Mouse (Mus musculus) limb, embryonic 11.5 days (tissue): ENCODE results near the gene Zkscan8. TPM values are rescaled to one million over a fixed set of nuclear protein-coding genes. Genes with fewer than 3 reads are reported as not detected.

Source experiments
- ATAC-seq: fragments of 200-750 bp; cut with Nextera tagmentation; 2 replicates; pipeline ENCODE4 v1.8.0; 2017; ENCODE audit warnings: low read depth; ENCODE audit not compliant: insufficient number of reproducible peaks, low FRiP score, low TSS enrichment
- DNase-seq: peaks from one replicate; pipeline ENCODE4 v3.0.0-alpha.2; 2015; ENCODE audit warnings: low spot score
- H3K27ac ChIP-seq: fragments of 300-500 bp; sonication (generic); replicated peaks from 2 replicates; pipeline ENCODE4 v1.5.1; 2014; ENCODE audit warnings: low read depth, mild to moderate bottlenecking, low read length
- H3K27me3 ChIP-seq: fragments of 300-500 bp; sonication (generic); 2 replicates; pipeline ENCODE4 v1.6.1; 2014; ENCODE audit warnings: mild to moderate bottlenecking, low read length, mixed read lengths; ENCODE audit not compliant: control insufficient read depth, insufficient read depth
- H3K36me3 ChIP-seq: fragments of 300-500 bp; sonication (generic); 2 replicates; pipeline ENCODE4 v1.6.1; 2014; ENCODE audit warnings: mild to moderate bottlenecking, low read length, moderate library complexity, mixed read lengths; ENCODE audit not compliant: control insufficient read depth, insufficient read depth
- H3K4me1 ChIP-seq: fragments of 300-500 bp; sonication (generic); 2 replicates; pipeline ENCODE4 v1.6.1; 2014; ENCODE audit warnings: low read length, mixed read lengths; ENCODE audit not compliant: control insufficient read depth, insufficient read depth
- H3K4me2 ChIP-seq: fragments of 300-500 bp; sonication (generic); 2 replicates; pipeline ENCODE4 v1.6.1; 2014; ENCODE audit warnings: low read depth, mild to moderate bottlenecking, moderate library complexity; ENCODE audit not compliant: severe bottlenecking
- H3K4me3 ChIP-seq: fragments of 300-500 bp; sonication (generic); 2 replicates; pipeline ENCODE4 v1.5.1; 2014; ENCODE audit warnings: low read depth, low read length
- H3K9ac ChIP-seq: fragments of 300-500 bp; sonication (generic); 2 replicates; pipeline ENCODE4 v1.6.1; 2014; ENCODE audit warnings: mild to moderate bottlenecking, low read length
- H3K9me3 ChIP-seq: fragments of 300-500 bp; sonication (generic); 2 replicates; pipeline ENCODE4 v1.6.1; 2016; ENCODE audit warnings: low read length; ENCODE audit not compliant: control insufficient read depth
- WGBS: fragments of 180-500 bp; shearing (Covaris S2); extraction: QIAGEN DNeasy Blood & Tissue Kit; methylation state at CpG from one replicate; pipeline ENCODE4 v1.1.7; 2014; 5-methylcytosine and 5-hydroxymethylcytosine counted together
- polyA plus RNA-seq: library from polyadenylated mRNA; unstranded; fragments of >200 nt; fragmentation: Nextera tagmentation; extraction: Ambion mirVana; gene quantifications from 2 replicates; pipeline ENCODE4 v1.2.1, GENCODE M21; 2014

The Zkscan8 gene
- 9.6 and 13.1 TPM in 2 replicates for polyA plus RNA-seq

DNA sequence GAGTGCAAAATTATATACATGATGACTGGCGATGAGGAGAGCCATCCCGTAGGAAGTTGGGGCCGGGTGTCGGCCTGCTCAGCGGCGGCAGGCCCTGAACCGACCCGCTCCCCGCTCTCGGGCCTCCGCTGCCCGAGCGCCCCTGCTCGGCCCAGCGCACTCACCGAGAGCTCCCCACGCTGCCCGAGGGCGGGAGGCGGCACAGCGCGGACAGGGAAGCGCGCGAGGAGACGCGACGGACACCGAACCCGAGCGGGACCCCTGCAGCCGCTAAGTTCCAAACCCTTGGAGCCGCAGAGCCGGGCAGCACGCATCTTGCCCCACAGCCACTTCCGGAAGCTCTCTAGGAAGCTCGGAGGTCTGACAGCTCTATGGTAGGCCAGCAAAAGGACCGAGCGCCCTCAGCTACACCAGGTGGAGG lies at the start of gene Zkscan8:
Zkscan8 (minus strand) TSS at position 340 of the 421 bp plus-strand sequence.
- Histone ChIP-seq H3K36me3 (no peaks in the 10 kb centered on the region), H3K4me3 (peak within 1 kb of the TSS; percentile 77), H3K27me3 (no peaks in the 10 kb centered on the region), H3K9me3 (no peaks in the 10 kb centered on the region), H3K4me2 (peak within 1 kb of the TSS; percentile 44), H3K4me1 (no peaks in the 10 kb centered on the region), H3K9ac (peak within 1 kb of the TSS; percentile 99), H3K27ac (peak within 1 kb of the TSS; percentile 94)
- ATAC-seq (peak; percentile 96), DNase-seq (peak; percentile 92)
- WGBS = 0% methylated on average over 39 of the region's 39 CpGs

DNA sequence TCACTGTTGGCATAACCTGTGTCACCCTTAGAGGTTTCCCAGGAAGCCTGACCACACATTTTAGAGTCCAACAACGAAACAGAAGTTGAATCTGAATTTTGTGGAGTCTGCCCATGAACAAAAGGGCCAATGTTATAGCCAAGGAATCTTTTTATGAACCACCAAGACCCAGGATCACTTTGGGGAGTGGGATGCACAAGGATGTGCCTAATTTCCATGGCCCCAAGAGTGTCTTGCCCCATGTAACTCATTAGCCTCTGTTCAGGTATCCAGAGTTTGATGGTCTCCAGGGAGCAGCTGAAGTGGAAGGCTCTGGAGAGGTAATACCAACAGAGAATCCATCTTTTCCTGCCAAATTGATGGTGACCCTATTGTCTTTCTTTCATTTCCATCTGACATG lies 28.9 kb upstream of the Zkscan8 start, which contains the start of gene Olfr1535:
Olfr1535 (minus strand) TSS at position 101 of the 400 bp plus-strand sequence.
- Histone ChIP-seq H3K4me2 (no peak within 1 kb of the TSS), H3K27ac (no peak within 1 kb of the TSS), H3K4me3 (no peak within 1 kb of the TSS), H3K4me1 (no peaks in the 10 kb centered on the region), H3K9ac (no peak within 1 kb of the TSS), H3K36me3 (no peaks in the 10 kb centered on the region), H3K27me3 (no peaks in the 10 kb centered on the region), H3K9me3 (no peaks in the 10 kb centered on the region)
- 63% methylated on average over 1 of the region's 1 CpGs for WGBS
- ATAC-seq (no peak), DNase-seq (no peak)

DNA sequence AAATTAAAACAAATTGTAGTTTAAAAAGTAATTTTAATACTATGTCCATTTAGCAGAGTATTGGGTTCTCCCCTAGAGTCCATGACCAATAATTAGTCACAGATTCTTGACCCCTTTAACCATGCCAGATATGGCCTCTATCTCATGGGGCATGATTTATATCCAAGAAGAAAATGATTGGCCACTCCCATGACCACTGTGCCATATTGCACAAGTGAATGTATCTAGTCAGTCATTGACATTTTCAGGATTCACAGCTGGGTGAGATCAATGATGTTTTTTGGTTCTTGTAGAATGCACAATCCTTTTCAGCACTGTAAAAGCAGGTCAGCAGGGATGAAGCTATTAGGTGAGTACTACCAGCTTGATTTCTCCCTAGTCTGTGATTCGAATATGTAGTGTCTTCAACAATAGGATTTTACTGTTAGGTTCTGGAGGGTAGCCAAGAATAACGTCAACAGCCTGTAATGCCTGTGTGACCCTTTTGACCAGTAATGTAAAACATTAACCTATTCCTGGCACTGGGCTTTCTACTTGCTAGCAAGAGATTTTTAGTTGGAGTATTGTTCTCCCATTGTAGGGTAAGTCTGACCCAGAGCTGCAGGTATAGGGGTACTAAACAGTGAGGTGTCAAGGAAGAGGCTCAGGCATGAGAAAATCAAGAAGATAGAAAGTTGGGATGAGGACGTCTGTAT lies 19.6 kb upstream of the Zkscan8 start:
- ATAC-seq = no peak
- Histone ChIP-seq H3K27me3 (no peaks in the 10 kb centered on the region), H3K4me3 (no peak overlapping the region), H3K9ac (no peak overlapping the region), H3K9me3 (no peaks in the 10 kb centered on the region), H3K4me1 (no peaks in the 10 kb centered on the region), H3K36me3 (no peaks in the 10 kb centered on the region), H3K4me2 (no peak overlapping the region), H3K27ac (no peak overlapping the region)
- WGBS = 70% methylated on average over 3 of the region's 3 CpGs
- no peak for DNase-seq

DNA sequence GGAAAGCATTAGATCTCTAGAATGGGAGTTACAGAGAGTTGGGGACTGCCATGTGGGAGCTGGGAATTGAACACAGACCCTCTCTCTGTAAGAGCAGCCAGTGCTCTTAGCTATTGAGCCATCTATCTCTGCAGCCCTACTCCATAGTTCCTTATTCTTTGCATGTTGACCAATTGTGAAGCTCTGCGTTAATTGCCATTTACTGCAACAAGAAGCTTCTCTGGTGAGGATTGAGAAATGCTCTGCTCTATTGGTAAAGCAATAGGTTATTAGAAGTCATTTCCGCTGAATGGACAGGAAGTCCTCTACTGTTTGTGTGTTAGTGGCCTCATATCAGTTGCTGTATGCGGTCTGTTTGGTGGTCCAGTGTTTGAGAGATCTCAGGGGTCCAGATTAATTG lies 18.6 kb upstream of the Zkscan8 start:
- ATAC-seq (no peak), DNase-seq (no peak)
- no peak overlapping the region for H3K4me2 ChIP-seq
- 92% methylated on average over 3 of the region's 3 CpGs for WGBS
- H3K4me3 ChIP-seq = no peak overlapping the region
- no peak overlapping the region for H3K9ac ChIP-seq
- H3K4me1 ChIP-seq = no peaks in the 10 kb centered on the region
- no peaks in the 10 kb centered on the region for H3K36me3 ChIP-seq
- no peaks in the 10 kb centered on the region for H3K9me3 ChIP-seq
- no peak overlapping the region for H3K27ac ChIP-seq
- H3K27me3 ChIP-seq = no peaks in the 10 kb centered on the region

GRCm38 (mm10) chr13:21542708-21543107 lies 11.8 kb upstream of the Zkscan8 start, which contains the start of gene Olfr1366:
Gene Olfr1366, minus strand, starts transcription at chr13:21542808.
- H3K27me3 ChIP-seq = no peaks in the 10 kb centered on the region
- 76% methylated on average over 1 of the region's 1 CpGs for WGBS
- H3K27ac ChIP-seq = no peak within 1 kb of the TSS
- H3K9ac ChIP-seq = no peak within 1 kb of the TSS
- H3K4me2 ChIP-seq = no peak within 1 kb of the TSS
- no peaks in the 10 kb centered on the region for H3K9me3 ChIP-seq
- no peaks in the 10 kb centered on the region for H3K36me3 ChIP-seq
- ATAC-seq = no peak
- no peak for DNase-seq
- H3K4me3 ChIP-seq = no peak within 1 kb of the TSS
- H3K4me1 ChIP-seq = no peaks in the 10 kb centered on the region

DNA sequence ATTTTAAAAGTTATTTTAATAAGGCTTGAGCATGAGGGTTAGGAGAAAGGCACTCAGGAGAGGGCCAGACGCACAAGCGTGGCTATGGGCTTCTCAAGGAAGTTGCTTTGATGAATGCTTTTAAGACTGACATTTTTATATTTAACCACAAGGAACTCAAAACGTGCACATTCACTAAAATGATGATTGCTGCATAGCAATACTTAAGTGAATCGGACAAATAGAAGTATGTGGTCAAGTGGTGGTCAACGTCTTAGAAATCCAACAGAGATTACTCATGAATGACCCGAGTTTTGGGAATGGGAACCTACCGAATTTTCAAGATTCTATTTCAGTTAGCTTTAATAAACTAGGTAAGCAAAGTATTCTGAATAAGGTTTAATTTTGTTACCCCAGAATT lies 784 bp downstream of the Zkscan8 start:
- H3K9ac ChIP-seq = no peak overlapping the region
- no peaks in the 10 kb centered on the region for H3K9me3 ChIP-seq
- no peaks in the 10 kb centered on the region for H3K36me3 ChIP-seq
- H3K4me3 ChIP-seq = peak overlapping the region; percentile 77
- 54% methylated on average over 7 of the region's 7 CpGs for WGBS
- no peaks in the 10 kb centered on the region for H3K4me1 ChIP-seq
- no peak for DNase-seq
- peak overlapping the region; percentile 40 for H3K4me2 ChIP-seq
- H3K27ac ChIP-seq = no peak overlapping the region
- ATAC-seq = no peak
- no peaks in the 10 kb centered on the region for H3K27me3 ChIP-seq

GRCm38 (mm10) chr13:21506221-21506649 lies 24.7 kb downstream of the Zkscan8 start:
- Histone ChIP-seq H3K27me3 (no peaks in the 10 kb centered on the region), H3K4me2 (peak overlapping the region; percentile 51), H3K4me1 (no peaks in the 10 kb centered on the region), H3K27ac (peak overlapping the region; percentile 65; the same call in 1 of the 2 replicates), H3K9ac (peak overlapping the region; percentile 69), H3K4me3 (peak overlapping the region; percentile 62), H3K36me3 (no peaks in the 10 kb centered on the region), H3K9me3 (no peaks in the 10 kb centered on the region)
- DNase-seq = peak; percentile 90
- WGBS = 0% methylated on average over 21 of the region's 21 CpGs
- peak; percentile 98 for ATAC-seq

DNA sequence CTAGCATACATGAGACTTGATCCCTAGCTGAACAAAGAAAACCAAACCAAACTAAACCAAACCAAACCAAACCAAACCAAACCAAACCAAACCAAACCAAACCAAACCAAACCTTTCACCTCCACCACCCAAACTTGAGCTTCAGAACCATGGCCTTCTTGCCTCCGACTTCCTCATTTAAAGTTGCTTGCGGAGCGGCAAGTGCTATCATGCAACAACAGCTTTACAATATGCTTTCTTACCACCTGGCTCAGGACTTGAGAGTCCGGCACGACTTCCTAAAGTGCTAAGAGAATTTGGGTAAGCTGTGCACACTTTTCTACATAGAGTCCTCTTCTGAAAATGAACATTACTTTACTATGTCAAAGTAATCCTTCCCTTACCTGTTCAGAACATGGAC lies 28.6 kb downstream of the Zkscan8 start:
- DNase-seq (no peak), ATAC-seq (no peak)
- Histone ChIP-seq H3K4me1 (no peaks in the 10 kb centered on the region), H3K27me3 (no peaks in the 10 kb centered on the region), H3K27ac (no peak overlapping the region), H3K4me2 (no peak overlapping the region), H3K9ac (no peak overlapping the region), H3K9me3 (no peaks in the 10 kb centered on the region), H3K36me3 (no peaks in the 10 kb centered on the region), H3K4me3 (no peak overlapping the region)
- WGBS = 87% methylated on average over 5 of the region's 5 CpGs
